Mouse (Mus musculus) forelimb bud, embryonic 11.5 days (tissue): ENCODE measurements around the gene 2510039O18Rik.

Experiments
- DNase-seq: peaks from one replicate; pipeline ENCODE4 v3.0.0-alpha.2; 2012; ENCODE audit warnings: low read depth, low spot score

The 2510039O18Rik gene

GRCm38 (mm10) chr4:147936331-147936954 lies 4.3 kb upstream of the 2510039O18Rik start, which contains the start of gene Plod1:
Gene Plod1 (minus strand): TSS chr4:147936767.
- peak; percentile 70 for DNase-seq

GRCm38 (mm10) chr4:147937021-147937420 lies 3.7 kb upstream of the 2510039O18Rik start:
- DNase-seq, result no peak

GRCm38 (mm10) chr4:147937486-147937885 lies 3.2 kb upstream of the 2510039O18Rik start:
- DNase-seq, result no peak

GRCm38 (mm10) chr4:147938148-147939096 lies 2.3 kb upstream of the 2510039O18Rik start:
- peak; percentile 58 for DNase-seq

GRCm38 (mm10) chr4:147940111-147940510 lies 584 bp upstream of the 2510039O18Rik start:
- peak; percentile 31 for DNase-seq

GRCm38 (mm10) chr4:147941045-147942020 lies 638 bp downstream of the 2510039O18Rik start:
- no peak for DNase-seq

- DNase-seq, result no peak
Measured at GRCm38 (mm10) chr4:147943005-147943404, 2.3 kb downstream of the 2510039O18Rik start.

GRCm38 (mm10) chr4:147947511-147947910 lies 6.8 kb downstream of the 2510039O18Rik start:
- DNase-seq, result no peak

GRCm38 (mm10) chr4:147953590-147953989 lies 12.9 kb downstream of the 2510039O18Rik start:
- DNase-seq, result peak; percentile 65

- peak; percentile 73 for DNase-seq
Measured at GRCm38 (mm10) chr4:147957141-147957540, 16.4 kb downstream of the 2510039O18Rik start.

GRCm38 (mm10) chr4:147959881-147960831 lies 19.5 kb downstream of the 2510039O18Rik start:
- DNase-seq, result peak; percentile 74

GRCm38 (mm10) chr4:147962781-147963180 lies 22.1 kb downstream of the 2510039O18Rik start:
- DNase-seq, result no peak

GRCm38 (mm10) chr4:147963623-147964022 lies 22.9 kb downstream of the 2510039O18Rik start:
- no peak for DNase-seq

GRCm38 (mm10) chr4:147965712-147966111 lies 25.0 kb downstream of the 2510039O18Rik start:
- DNase-seq, result no peak

- DNase-seq, result no peak
Measured at GRCm38 (mm10) chr4:147968816-147969215, 28.1 kb downstream of the 2510039O18Rik start.

GRCm38 (mm10) chr4:147969337-147969736 lies 28.6 kb downstream of the 2510039O18Rik start:
- no peak for DNase-seq

GRCm38 (mm10) chr4:147976237-147976636 lies 35.5 kb downstream of the 2510039O18Rik start:
- no peak for DNase-seq

- no peak for DNase-seq
Measured at GRCm38 (mm10) chr4:147977726-147978125, 37.0 kb downstream of the 2510039O18Rik start.

GRCm38 (mm10) chr4:147978391-147978790 lies 37.7 kb downstream of the 2510039O18Rik start:
- no peak for DNase-seq

- no peak for DNase-seq
Measured at GRCm38 (mm10) chr4:147979441-147979860, 38.8 kb downstream of the 2510039O18Rik start.
